Mouse (Mus musculus) thymus, adult 2 months (tissue): ENCODE data around the gene Ezh1. TPM values are rescaled to one million over a fixed set of nuclear protein-coding genes. Genes with fewer than 3 reads are reported as not detected.

Source experiments
- DNase-seq: peaks from one replicate; pipeline ENCODE4 v3.0.0; 2021
- H3K27ac ChIP-seq: fragments of 200-500 bp; 2 replicates; pipeline ENCODE4 v1.5.1; 2012; ENCODE audit warnings: low read length, control low read depth; ENCODE audit not compliant: control insufficient read depth, insufficient read depth
- H3K27me3 ChIP-seq: fragments of 200-500 bp; 2 replicates; pipeline ENCODE4 v1.6.1; 2012; ENCODE audit warnings: mild to moderate bottlenecking, low read length, moderate library complexity, mixed read lengths; ENCODE audit not compliant: control insufficient read depth, insufficient read depth
- H3K36me3 ChIP-seq: fragments of 200-500 bp; 2 replicates; pipeline ENCODE4 v1.6.1; 2012; ENCODE audit warnings: mild to moderate bottlenecking, low read length, moderate library complexity; ENCODE audit not compliant: control insufficient read depth, insufficient read depth
- H3K4me1 ChIP-seq: fragments of 200-500 bp; replicated peaks from 2 replicates; pipeline ENCODE4 v1.6.1; 2012; ENCODE audit warnings: low read length; ENCODE audit not compliant: control insufficient read depth, insufficient read depth
- H3K4me3 ChIP-seq: fragments of 200-500 bp; 2 replicates; pipeline ENCODE4 v1.5.1; 2012; ENCODE audit warnings: mild to moderate bottlenecking, low read length, control low read depth, moderate library complexity; ENCODE audit not compliant: control insufficient read depth, insufficient read depth
- CTCF ChIP-seq: fragments of 200-500 bp; IDR thresholded peaks from 2 replicates; pipeline ENCODE4 v1.5.1; 2012; ENCODE audit warnings: mild to moderate bottlenecking, control low read depth, low read length, moderate library complexity, borderline replicate concordance; ENCODE audit not compliant: control insufficient read depth, poor library complexity, insufficient read depth; ENCODE audit errors: extremely low read depth
- POLR2A ChIP-seq: fragments of 200-500 bp; IDR thresholded peaks from 2 replicates; pipeline ENCODE4 v1.6.1; 2012; ENCODE audit warnings: mild to moderate bottlenecking, low read length, control low read depth, moderate library complexity; ENCODE audit not compliant: control insufficient read depth, poor library complexity, insufficient read depth; ENCODE audit errors: extremely low read depth
- WGBS: fragments of 180-500 bp; shearing (Covaris S2); methylation state at CpG from one replicate; pipeline ENCODE4 v1.1.7; 2018; 5-methylcytosine and 5-hydroxymethylcytosine counted together
- polyA plus RNA-seq: library from polyadenylated mRNA; depleted of rRNA; stranded (reverse); fragments of >200 nt; gene quantifications from 2 replicates; pipeline ENCODE4 v1.2.3, GENCODE M21; 2012

The Ezh1 gene
- polyA plus RNA-seq, 1 experiment = 43.3 TPM

GRCm38 (mm10) chr11:101170354-101170810 is 55.9 kb downstream of the Ezh1 start, which contains the start of gene Cntnap1:
Cntnap1 (plus strand) TSS chr11:101170523.
- Histone ChIP-seq H3K27ac (no peak within 1 kb of the TSS), H3K4me1 (peaks cover 20% of the 10 kb centered on the region), H3K4me3 (peak within 1 kb of the TSS; percentile 49), H3K36me3 (no peaks in the 10 kb centered on the region), H3K27me3 (peaks cover 27% of the 10 kb centered on the region)
- TF ChIP-seq POLR2A (no peak), CTCF (no peak)
- no peak for DNase-seq
- WGBS = 4% methylated on average over 35 of the region's 35 CpGs

- no peak overlapping the region for H3K4me3 ChIP-seq
- H3K4me1 ChIP-seq = peaks cover 20% of the 10 kb centered on the region
- H3K36me3 ChIP-seq = no peaks in the 10 kb centered on the region
- H3K27ac ChIP-seq = no peak overlapping the region
- no peak for TF ChIP-seq CTCF
- TF ChIP-seq POLR2A = no peak
- 29% methylated on average over 17 of the region's 17 CpGs for WGBS
- DNase-seq = no peak
- H3K27me3 ChIP-seq = peaks cover 27% of the 10 kb centered on the region
Measured at GRCm38 (mm10) chr11:101169301-101170107, 56.8 kb downstream of the Ezh1 start.

GRCm38 (mm10) chr11:101168301-101168980 is 57.8 kb downstream of the Ezh1 start:
- no peak for TF ChIP-seq CTCF
- no peak for TF ChIP-seq POLR2A
- H3K27me3 ChIP-seq = peaks cover 30% of the 10 kb centered on the region
- H3K4me3 ChIP-seq = no peak overlapping the region

GRCm38 (mm10) chr11:101167963-101168300 is 58.3 kb downstream of the Ezh1 start:
- no peak for DNase-seq
- no peak overlapping the region for H3K4me3 ChIP-seq
- no peak for TF ChIP-seq CTCF
- TF ChIP-seq POLR2A = no peak
- peaks cover 27% of the 10 kb centered on the region for H3K27me3 ChIP-seq
- H3K4me1 ChIP-seq = peaks cover 12% of the 10 kb centered on the region
- H3K36me3 ChIP-seq = no peaks in the 10 kb centered on the region
- no peak overlapping the region for H3K27ac ChIP-seq
- 48% methylated on average over 8 of the region's 8 CpGs for WGBS

More at GRCm38 (mm10) chr11:101168301-101168980, 57.8 kb downstream of the Ezh1 start:
- H3K36me3 ChIP-seq = no peaks in the 10 kb centered on the region
- no peak overlapping the region for H3K27ac ChIP-seq
- no peak for DNase-seq
- 31% methylated on average over 18 of the region's 18 CpGs for WGBS
- H3K4me1 ChIP-seq = peaks cover 16% of the 10 kb centered on the region

GRCm38 (mm10) chr11:101167211-101167962 is 58.9 kb downstream of the Ezh1 start:
- Histone ChIP-seq H3K4me3 (no peak overlapping the region), H3K27ac (no peak overlapping the region), H3K4me1 (peaks cover 12% of the 10 kb centered on the region), H3K27me3 (peaks cover 24% of the 10 kb centered on the region), H3K36me3 (no peaks in the 10 kb centered on the region)
- 60% methylated on average over 19 of the region's 19 CpGs for WGBS
- TF ChIP-seq CTCF (no peak), POLR2A (no peak)
- DNase-seq = no peak

GRCm38 (mm10) chr11:101166357-101166756 is 59.9 kb downstream of the Ezh1 start:
- DNase-seq = no peak
- no peak overlapping the region for H3K4me3 ChIP-seq
- peaks cover 9% of the 10 kb centered on the region; the same call in 1 of the 2 replicates for H3K4me1 ChIP-seq
- H3K27ac ChIP-seq = no peak overlapping the region
- TF ChIP-seq CTCF = no peak
- TF ChIP-seq POLR2A = no peak
- no peaks in the 10 kb centered on the region for H3K36me3 ChIP-seq
- H3K27me3 ChIP-seq = peaks cover 18% of the 10 kb centered on the region
- WGBS = 67% methylated on average over 14 of the region's 14 CpGs
